Mouse (Mus musculus): ENCODE measurements at regions not wholly inside any gene's neighbourhood (a gene's known extent, or its start where the extent isn't known, plus 50 kb on each side); places are given as distances from the start of the nearest gene placed in this dataset.

DNA sequence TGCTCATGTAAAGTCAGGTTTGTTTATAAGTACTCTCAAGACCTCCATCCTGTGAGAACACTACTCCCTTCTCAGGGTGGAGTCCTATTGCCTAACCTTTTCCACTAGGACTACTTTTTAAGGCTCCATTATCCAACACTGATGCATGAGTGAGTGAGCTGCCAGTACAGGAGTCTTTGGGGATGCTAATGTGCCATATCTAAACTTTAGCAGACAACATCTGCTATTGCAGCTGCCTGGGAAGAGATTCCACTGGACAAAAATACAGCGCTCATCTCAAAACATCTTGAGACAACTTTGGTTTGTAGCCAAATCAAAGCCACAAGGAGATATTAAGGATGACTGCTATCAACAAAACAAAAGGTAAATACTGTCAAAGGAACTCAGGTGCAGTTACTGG lies 52.3 kb upstream of the Gm10985 start:
- WGBS = 89% methylated on average over 1 of the region's 1 CpGs
- Histone ChIP-seq H3K27ac (ENCODE audit: low read depth, low read length) (no peak overlapping the region), H3K4me3 (ENCODE audit: low read depth, low read length) (no peak overlapping the region)

DNA sequence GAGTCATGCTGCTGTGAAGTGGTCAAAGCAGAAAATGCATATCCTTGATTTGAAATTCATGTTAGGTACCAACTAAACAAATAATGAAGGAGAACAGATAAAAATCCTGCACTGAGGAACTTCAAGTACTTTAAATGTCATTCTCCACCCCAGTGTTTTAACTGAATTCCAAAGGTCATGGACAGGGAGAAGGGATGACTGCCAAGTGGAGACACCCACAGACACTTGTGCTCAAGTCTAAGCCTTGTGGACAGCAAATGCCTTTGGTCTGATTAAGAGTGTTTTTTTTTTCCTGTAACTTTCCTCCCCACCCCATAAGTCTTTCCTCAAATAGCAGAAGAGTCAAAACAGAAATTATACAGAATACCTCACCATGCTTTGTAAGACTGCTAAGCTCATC lies 55.2 kb upstream of the Gm10985 start:
- Histone ChIP-seq H3K9me3 (ENCODE audit: control insufficient read depth, low read length) (no peaks in the 10 kb centered on the region), H3K9ac (ENCODE audit: low read depth, low read length) (no peak overlapping the region), H3K4me1 (replicated peaks; ENCODE audit: control insufficient read depth, insufficient read depth, low read length) (no peaks in the 10 kb centered on the region), H3K27ac (ENCODE audit: low read depth, low read length) (no peak overlapping the region), H3K36me3 (ENCODE audit: control insufficient read depth, insufficient read depth, low read length) (no peaks in the 10 kb centered on the region), H3K27me3 (replicated peaks; ENCODE audit: control insufficient read depth, insufficient read depth, low read length) (no peaks in the 10 kb centered on the region), H3K4me3 (ENCODE audit: low read depth, low read length) (no peak overlapping the region), H3K4me2 (no peak overlapping the region)
- ATAC-seq (replicated peaks; ENCODE audit: low FRiP score) (no peak), DNase-seq (ENCODE audit: low spot score) (no peak)

More for the DNA sequence above, 52.3 kb upstream of the Gm10985 start:
- Histone ChIP-seq H3K27me3 (replicated peaks; ENCODE audit: control insufficient read depth, insufficient read depth, low read length) (no peaks in the 10 kb centered on the region), H3K9me3 (ENCODE audit: control insufficient read depth, low read length) (no peaks in the 10 kb centered on the region), H3K4me2 (no peak overlapping the region), H3K36me3 (ENCODE audit: control insufficient read depth, insufficient read depth, low read length) (no peaks in the 10 kb centered on the region), H3K9ac (ENCODE audit: low read depth, low read length) (no peak overlapping the region), H3K4me1 (replicated peaks; ENCODE audit: control insufficient read depth, insufficient read depth, low read length) (no peaks in the 10 kb centered on the region)
- DNase-seq (ENCODE audit: low spot score) = no peak
- no peak for ATAC-seq (replicated peaks; ENCODE audit: low FRiP score)

DNA sequence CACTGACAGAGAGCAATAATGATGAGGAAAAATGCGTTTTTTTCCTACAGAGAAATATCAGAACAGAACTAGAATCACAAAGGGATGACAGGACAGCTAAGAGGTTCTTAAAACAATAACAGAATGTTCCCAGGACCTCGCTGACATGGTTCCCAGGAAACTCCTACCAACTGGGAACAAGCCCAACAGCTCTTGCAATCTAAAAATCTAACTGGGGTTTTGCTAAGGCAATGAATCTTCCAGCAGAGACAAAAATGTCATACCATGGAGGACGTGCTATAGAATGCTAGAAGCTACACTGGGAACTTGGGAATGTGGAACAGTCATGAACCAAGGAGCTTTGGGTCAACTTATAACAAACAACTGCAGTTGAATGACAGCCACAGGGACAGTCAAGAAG lies 59.7 kb upstream of the Gm10985 start:
- no peak overlapping the region for H3K27ac ChIP-seq (ENCODE audit: low read depth, low read length)
- H3K9ac ChIP-seq (ENCODE audit: low read depth, low read length) = no peak overlapping the region
- H3K4me1 ChIP-seq (replicated peaks; ENCODE audit: control insufficient read depth, insufficient read depth, low read length) = no peaks in the 10 kb centered on the region
- no peaks in the 10 kb centered on the region for H3K9me3 ChIP-seq (ENCODE audit: control insufficient read depth, low read length)
- H3K4me3 ChIP-seq (ENCODE audit: low read depth, low read length) = no peak overlapping the region
- H3K27me3 ChIP-seq (replicated peaks; ENCODE audit: control insufficient read depth, insufficient read depth, low read length) = no peaks in the 10 kb centered on the region
- no peak overlapping the region for H3K4me2 ChIP-seq
- no peaks in the 10 kb centered on the region for H3K36me3 ChIP-seq (ENCODE audit: control insufficient read depth, insufficient read depth, low read length)
- 59% methylated on average over 3 of the region's 3 CpGs for WGBS
- ATAC-seq (replicated peaks; ENCODE audit: low FRiP score) = no peak
- no peak for DNase-seq (ENCODE audit: low spot score)

- H3K4me2 ChIP-seq = no peak overlapping the region
- H3K27me3 ChIP-seq (replicated peaks; ENCODE audit: control insufficient read depth, insufficient read depth, low read length) = no peaks in the 10 kb centered on the region
- ATAC-seq (replicated peaks; ENCODE audit: low FRiP score) (no peak), DNase-seq (ENCODE audit: low spot score) (no peak)
- no peaks in the 10 kb centered on the region for H3K4me1 ChIP-seq (replicated peaks; ENCODE audit: control insufficient read depth, insufficient read depth, low read length)
- WGBS = 93% methylated on average over 5 of the region's 5 CpGs
- H3K36me3 ChIP-seq (ENCODE audit: control insufficient read depth, insufficient read depth, low read length) = no peaks in the 10 kb centered on the region
- no peak overlapping the region for H3K27ac ChIP-seq (ENCODE audit: low read depth, low read length)
- H3K4me3 ChIP-seq (ENCODE audit: low read depth, low read length) = no peak overlapping the region
- H3K9ac ChIP-seq (ENCODE audit: low read depth, low read length) = no peak overlapping the region
- H3K9me3 ChIP-seq (ENCODE audit: control insufficient read depth, low read length) = no peaks in the 10 kb centered on the region
These were observed 68.2 kb upstream of the Gm10985 start for GRCm38 (mm10) chr3:53776668-53777067.

DNA sequence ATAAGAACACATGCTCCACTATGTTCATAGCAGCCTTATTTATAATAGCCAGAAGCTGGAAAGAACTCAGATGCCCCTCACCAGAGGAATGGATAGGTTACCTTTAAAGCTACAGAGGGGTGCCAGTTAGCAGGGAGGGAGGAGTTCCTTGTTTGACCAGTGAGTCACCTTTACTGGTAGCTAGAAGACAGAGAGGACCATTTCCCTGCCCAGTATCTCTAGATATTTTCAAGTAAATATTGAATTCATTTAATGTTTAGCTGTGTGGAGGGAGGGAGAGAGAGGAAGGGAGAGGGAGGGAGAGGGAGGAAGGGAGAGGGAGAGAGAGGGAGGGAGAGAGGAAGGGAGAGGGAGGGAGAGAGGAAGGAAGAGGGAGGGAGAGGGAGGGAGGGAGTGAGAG lies 77.3 kb upstream of the Gm10985 start:
- no peaks in the 10 kb centered on the region for H3K9me3 ChIP-seq (ENCODE audit: control insufficient read depth, low read length)
- H3K4me1 ChIP-seq (replicated peaks; ENCODE audit: control insufficient read depth, insufficient read depth, low read length) = no peaks in the 10 kb centered on the region
- no peak overlapping the region for H3K27ac ChIP-seq (ENCODE audit: low read depth, low read length)
- no peak for ATAC-seq (replicated peaks; ENCODE audit: low FRiP score)
- H3K27me3 ChIP-seq (replicated peaks; ENCODE audit: control insufficient read depth, insufficient read depth, low read length) = no peaks in the 10 kb centered on the region
- DNase-seq (ENCODE audit: low spot score) = no peak
- no peak overlapping the region for H3K4me2 ChIP-seq
- no peak overlapping the region for H3K4me3 ChIP-seq (ENCODE audit: low read depth, low read length)
- H3K36me3 ChIP-seq (ENCODE audit: control insufficient read depth, insufficient read depth, low read length) = no peaks in the 10 kb centered on the region
- H3K9ac ChIP-seq (ENCODE audit: low read depth, low read length) = no peak overlapping the region

GRCm38 (mm10) chr3:53763981-53764380 lies 80.9 kb upstream of the Gm10985 start:
- Histone ChIP-seq H3K27me3 (replicated peaks; ENCODE audit: control insufficient read depth, insufficient read depth, low read length) (no peaks in the 10 kb centered on the region), H3K4me3 (ENCODE audit: low read depth, low read length) (no peak overlapping the region), H3K4me1 (replicated peaks; ENCODE audit: control insufficient read depth, insufficient read depth, low read length) (no peaks in the 10 kb centered on the region), H3K9me3 (ENCODE audit: control insufficient read depth, low read length) (no peaks in the 10 kb centered on the region), H3K36me3 (ENCODE audit: control insufficient read depth, insufficient read depth, low read length) (no peaks in the 10 kb centered on the region), H3K4me2 (no peak overlapping the region), H3K27ac (ENCODE audit: low read depth, low read length) (no peak overlapping the region), H3K9ac (ENCODE audit: low read depth, low read length) (no peak overlapping the region)
- WGBS = 80% methylated on average over 2 of the region's 2 CpGs
- ATAC-seq (replicated peaks; ENCODE audit: low FRiP score) (no peak), DNase-seq (ENCODE audit: low spot score) (no peak)

- Histone ChIP-seq H3K27me3 (replicated peaks; ENCODE audit: control insufficient read depth, insufficient read depth, low read length) (no peaks in the 10 kb centered on the region), H3K4me1 (replicated peaks; ENCODE audit: control insufficient read depth, insufficient read depth, low read length) (no peaks in the 10 kb centered on the region)
- WGBS = 67% methylated on average over 11 of the region's 11 CpGs
These were observed 83.3 kb upstream of the Gm10985 start for GRCm38 (mm10) chr3:53761514-53762075.

GRCm38 (mm10) chr3:53756115-53756853 lies 88.6 kb upstream of the Gm10985 start:
- 51% methylated on average over 10 of the region's 10 CpGs for WGBS
- ATAC-seq (replicated peaks; ENCODE audit: low FRiP score) (no peak), DNase-seq (ENCODE audit: low spot score) (no peak)
- Histone ChIP-seq H3K27me3 (replicated peaks; ENCODE audit: control insufficient read depth, insufficient read depth, low read length) (no peaks in the 10 kb centered on the region), H3K9ac (ENCODE audit: low read depth, low read length) (no peak overlapping the region), H3K36me3 (ENCODE audit: control insufficient read depth, insufficient read depth, low read length) (no peaks in the 10 kb centered on the region), H3K4me3 (ENCODE audit: low read depth, low read length) (no peak overlapping the region), H3K4me2 (no peak overlapping the region), H3K9me3 (ENCODE audit: control insufficient read depth, low read length) (no peaks in the 10 kb centered on the region), H3K4me1 (replicated peaks; ENCODE audit: control insufficient read depth, insufficient read depth, low read length) (no peaks in the 10 kb centered on the region), H3K27ac (ENCODE audit: low read depth, low read length) (no peak overlapping the region)

More at GRCm38 (mm10) chr3:53761514-53762075, 83.3 kb upstream of the Gm10985 start:
- Histone ChIP-seq H3K27ac (ENCODE audit: low read depth, low read length) (no peak overlapping the region), H3K4me3 (ENCODE audit: low read depth, low read length) (no peak overlapping the region), H3K9me3 (ENCODE audit: control insufficient read depth, low read length) (no peaks in the 10 kb centered on the region), H3K36me3 (ENCODE audit: control insufficient read depth, insufficient read depth, low read length) (no peaks in the 10 kb centered on the region), H3K9ac (ENCODE audit: low read depth, low read length) (no peak overlapping the region), H3K4me2 (no peak overlapping the region)
- no peak for ATAC-seq (replicated peaks; ENCODE audit: low FRiP score)
- DNase-seq (ENCODE audit: low spot score) = no peak

GRCm38 (mm10) chr3:53737161-53737560 lies 80.0 kb upstream of the Frem2 start:
- no peak overlapping the region for H3K4me2 ChIP-seq
- H3K27ac ChIP-seq (ENCODE audit: low read depth, low read length) = no peak overlapping the region
- DNase-seq (ENCODE audit: low spot score) = no peak
- H3K4me3 ChIP-seq (ENCODE audit: low read depth, low read length) = no peak overlapping the region
- H3K9ac ChIP-seq (ENCODE audit: low read depth, low read length) = no peak overlapping the region
- ATAC-seq (replicated peaks; ENCODE audit: low FRiP score) = no peak
- H3K4me1 ChIP-seq (replicated peaks; ENCODE audit: control insufficient read depth, insufficient read depth, low read length) = no peaks in the 10 kb centered on the region; the same call in 1 of the 2 replicates
- 50% methylated on average over 4 of the region's 4 CpGs for WGBS
- H3K9me3 ChIP-seq (ENCODE audit: control insufficient read depth, low read length) = no peaks in the 10 kb centered on the region
- no peaks in the 10 kb centered on the region for H3K36me3 ChIP-seq (ENCODE audit: control insufficient read depth, insufficient read depth, low read length)
- no peaks in the 10 kb centered on the region for H3K27me3 ChIP-seq (replicated peaks; ENCODE audit: control insufficient read depth, insufficient read depth, low read length)
